Mouse (Mus musculus) liver, embryonic 14.5 days (tissue): Measurements from ENCODE around the gene Gna12.

Experiments
- CTCF ChIP-seq: IDR thresholded peaks from 2 replicates; pipeline ENCODE4 v1.5.1; 2016; ENCODE audit warnings: antibody characterized with exemption, low read depth, control low read depth
- EP300 ChIP-seq: IDR thresholded peaks from 2 replicates; pipeline ENCODE4 v1.6.1; 2016; ENCODE audit warnings: antibody characterized with exemption, low read depth

- TF ChIP-seq CTCF (no peak), EP300 (no peak)
Observed at GRCm38 (mm10) chr5:140748425-140748824, 81.8 kb downstream of the Gna12 start.
